Mouse (Mus musculus) heart, adult 2 months (tissue): Measurements from ENCODE around the gene Ezr. TPM values are rescaled to one million over a fixed set of nuclear protein-coding genes. Genes with fewer than 3 reads are reported as not detected.

Source experiments
- DNase-seq, 2 experiments: peaks; one replicate each; pipeline ENCODE4 v3.0.0; 2021
- H3K27ac ChIP-seq: fragments of 200-600 bp; 2 replicates; pipeline ENCODE4 v1.8.1; 2022
- H3K27me3 ChIP-seq: fragments of 200-500 bp; 2 replicates; pipeline ENCODE4 v1.6.1; 2012; ENCODE audit warnings: mild to moderate bottlenecking, low read length, inconsistent platforms, mixed read lengths; ENCODE audit not compliant: control insufficient read depth, insufficient read depth
- H3K36me3 ChIP-seq: fragments of 200-500 bp; 2 replicates; pipeline ENCODE4 v1.6.1; 2012; ENCODE audit warnings: low read length, inconsistent platforms; ENCODE audit not compliant: control insufficient read depth, insufficient read depth
- H3K4me1 ChIP-seq: fragments of 200-500 bp; 2 replicates; pipeline ENCODE4 v1.6.1; 2011; ENCODE audit warnings: low read length; ENCODE audit not compliant: control insufficient read depth, insufficient read depth
- H3K4me3 ChIP-seq: fragments of 200-600 bp; 2 replicates; pipeline ENCODE4 v1.8.1; 2022
- H3K79me2 ChIP-seq: fragments of 200-500 bp; replicated peaks from 2 replicates; pipeline ENCODE4 v1.6.1; 2012; ENCODE audit warnings: mild to moderate bottlenecking, inconsistent platforms, low read length, moderate library complexity, mixed read lengths; ENCODE audit not compliant: control insufficient read depth, insufficient read depth
- H3K9ac ChIP-seq: fragments of 200-500 bp; 2 replicates; pipeline ENCODE4 v1.6.1; 2012; ENCODE audit warnings: low read depth, mild to moderate bottlenecking, control low read depth, inconsistent platforms, low read length, mixed read lengths
- CTCF ChIP-seq: fragments of 200-600 bp; IDR thresholded peaks from 2 replicates; pipeline ENCODE4 v1.8.1; 2022; ENCODE audit warnings: antibody characterized with exemption, mild to moderate bottlenecking, moderate library complexity
- EP300 ChIP-seq: fragments of 200-500 bp; IDR thresholded peaks from 2 replicates; pipeline ENCODE4 v1.6.1; 2011; ENCODE audit warnings: low read depth, low read length, control low read depth; ENCODE audit not compliant: insufficient read depth
- POLR2A ChIP-seq: fragments of 200-500 bp; IDR thresholded peaks from 2 replicates; pipeline ENCODE4 v1.6.1; 2011; ENCODE audit warnings: mild to moderate bottlenecking, low read depth, low read length, control low read depth; ENCODE audit not compliant: insufficient read depth
- WGBS: fragments of 180-500 bp; shearing (Covaris S2); methylation state at CpG from one replicate; pipeline ENCODE4 v1.1.7; 2018; 5-methylcytosine and 5-hydroxymethylcytosine counted together
- intact Hi-C: fragments of 180-260 bp; cut with DNase I; formaldehyde crosslinking; loops from one replicate; pipeline ENCODE4 v1.15.1; 2025
- polyA plus RNA-seq: library from polyadenylated mRNA; depleted of rRNA; stranded (reverse); fragments of >200 nt; gene quantifications from 2 replicates; pipeline ENCODE4 v1.2.3, GENCODE M21; 2012
- total RNA-seq, 2 experiments: library from RNA; stranded (reverse); gene quantifications; 2 replicates each; pipeline ENCODE4 v1.2.3; 2021

Gene Ezr
- total and polyA plus RNA-seq, 3 experiments: 24.2 to 35.7 (median 33.4) TPM

GRCm38 (mm10) chr17:6736306-6737272 lies 46.0 kb downstream of the Ezr start:
- intact Hi-C loops: no loop called here
- Histone ChIP-seq H3K9ac (no peak overlapping the region), H3K27ac (no peak overlapping the region), H3K36me3 (no peaks in the 10 kb centered on the region), H3K4me3 (no peak overlapping the region), H3K4me1 (no peaks in the 10 kb centered on the region), H3K79me2 (no peaks in the 10 kb centered on the region), H3K27me3 (no peaks in the 10 kb centered on the region)
- DNase-seq: no peak
- WGBS: 57% methylated on average over 15 of the region's 15 CpGs
- TF ChIP-seq POLR2A (no peak), EP300 (no peak), CTCF (no peak)

GRCm38 (mm10) chr17:6734746-6735441 lies 47.7 kb downstream of the Ezr start:
- H3K4me3 ChIP-seq: no peak overlapping the region
- intact Hi-C loops: no loop called here
- no peaks in the 10 kb centered on the region for H3K79me2 ChIP-seq
- H3K9ac ChIP-seq: no peak overlapping the region
- H3K36me3 ChIP-seq: no peaks in the 10 kb centered on the region
- H3K4me1 ChIP-seq: no peaks in the 10 kb centered on the region
- H3K27me3 ChIP-seq: no peaks in the 10 kb centered on the region
- TF ChIP-seq CTCF (no peak), EP300 (no peak), POLR2A (no peak)
- WGBS: 86% methylated on average over 12 of the region's 12 CpGs
- H3K27ac ChIP-seq: no peak overlapping the region
- no peak for DNase-seq

- no peaks in the 10 kb centered on the region for H3K36me3 ChIP-seq
- no peak overlapping the region for H3K9ac ChIP-seq
- no peaks in the 10 kb centered on the region for H3K79me2 ChIP-seq
- intact Hi-C loops: no loop called here
- 93% methylated on average over 10 of the region's 10 CpGs for WGBS
- no peaks in the 10 kb centered on the region for H3K4me1 ChIP-seq
- no peaks in the 10 kb centered on the region for H3K27me3 ChIP-seq
- H3K27ac ChIP-seq: no peak overlapping the region
- no peak for TF ChIP-seq CTCF
- no peak for TF ChIP-seq EP300
- no peak for TF ChIP-seq POLR2A
- no peak for DNase-seq
- no peak overlapping the region for H3K4me3 ChIP-seq
Observed at GRCm38 (mm10) chr17:6733322-6733875, 49.2 kb downstream of the Ezr start.

- 95% methylated on average over 4 of the region's 4 CpGs for WGBS
- no peaks in the 10 kb centered on the region for H3K36me3 ChIP-seq
Observed at GRCm38 (mm10) chr17:6732665-6733064, 49.9 kb downstream of the Ezr start.

GRCm38 (mm10) chr17:6731634-6732033 lies 51.0 kb downstream of the Ezr start:
- DNase-seq: no peak
- no peaks in the 10 kb centered on the region for H3K79me2 ChIP-seq

More at GRCm38 (mm10) chr17:6732665-6733064, 49.9 kb downstream of the Ezr start:
- Histone ChIP-seq H3K4me3 (no peak overlapping the region), H3K27me3 (no peaks in the 10 kb centered on the region), H3K27ac (no peak overlapping the region), H3K4me1 (no peaks in the 10 kb centered on the region), H3K9ac (no peak overlapping the region), H3K79me2 (no peaks in the 10 kb centered on the region)
- TF ChIP-seq CTCF (no peak), EP300 (no peak), POLR2A (no peak)
- intact Hi-C loops: no loop called here
- DNase-seq: no peak

More at GRCm38 (mm10) chr17:6731634-6732033, 51.0 kb downstream of the Ezr start:
- H3K9ac ChIP-seq: no peak overlapping the region
- intact Hi-C loops: no loop called here
- TF ChIP-seq CTCF (no peak), EP300 (no peak), POLR2A (no peak)
- no peak overlapping the region for H3K4me3 ChIP-seq
- no peak overlapping the region for H3K27ac ChIP-seq
- H3K27me3 ChIP-seq: no peaks in the 10 kb centered on the region
- no peaks in the 10 kb centered on the region for H3K36me3 ChIP-seq
- H3K4me1 ChIP-seq: no peaks in the 10 kb centered on the region
- WGBS: 89% methylated on average over 12 of the region's 12 CpGs
